Mouse (Mus musculus) ovary, adult 18-20 months (tissue): ENCODE measurements around the gene Sbno2.
A peak's percentile ranks its signal among the peaks of the same experiment; 100 is the strongest.
"Not testable (repeated sequence)": the region's sequence is repeated elsewhere in the genome, so short reads cannot be mapped to it uniquely, and the experiment has no call there.

Experiments used
- DNase-seq: peaks from one replicate; pipeline ENCODE4 v3.0.0; 2022; ENCODE audit warnings: low spot score, mixed read lengths

The Sbno2 gene

GRCm38 (mm10) chr10:80056976-80057682 is 48.2 kb downstream of the Sbno2 start:
- DNase-seq = no peak

DNA sequence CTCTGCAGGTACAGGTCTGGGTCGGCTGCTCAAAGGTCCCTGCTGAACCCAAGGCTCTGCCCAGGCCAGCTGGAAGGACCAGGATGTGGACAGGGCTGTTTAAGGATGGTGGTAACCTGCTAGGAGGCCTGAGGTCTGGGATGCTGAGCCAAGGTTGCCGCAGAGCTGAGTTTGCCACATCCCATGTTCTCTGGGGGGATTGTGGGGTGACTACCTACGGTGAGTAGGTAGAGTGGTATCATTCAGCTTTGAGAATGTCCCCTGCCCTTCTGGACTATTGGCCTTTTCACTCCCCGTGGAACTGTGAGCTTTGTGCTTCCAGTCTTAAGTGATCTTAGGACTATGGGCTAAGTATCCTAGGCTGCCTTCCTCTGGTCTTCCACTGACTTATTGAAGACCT is 48.9 kb downstream of the Sbno2 start:
- DNase-seq = no peak

DNA sequence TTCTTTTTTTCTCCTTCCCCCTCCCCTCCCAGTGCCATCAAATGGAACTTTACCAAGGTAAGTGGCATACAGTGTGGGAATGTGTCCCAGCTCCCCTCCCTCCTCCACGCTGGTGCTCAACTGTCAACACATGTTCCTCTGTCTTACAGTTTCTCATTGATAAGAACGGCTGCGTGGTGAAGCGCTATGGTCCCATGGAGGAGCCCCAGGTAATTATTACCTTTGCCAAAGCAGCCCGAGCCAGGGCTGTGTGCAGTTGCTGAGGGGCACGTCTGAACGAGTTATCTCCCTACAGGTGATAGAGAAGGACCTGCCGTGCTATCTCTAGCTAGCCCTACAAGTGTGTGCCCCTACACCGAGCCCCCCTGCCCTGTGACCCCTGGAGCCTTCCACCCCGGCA is 49.5 kb downstream of the Sbno2 start:
- no peak for DNase-seq

DNA sequence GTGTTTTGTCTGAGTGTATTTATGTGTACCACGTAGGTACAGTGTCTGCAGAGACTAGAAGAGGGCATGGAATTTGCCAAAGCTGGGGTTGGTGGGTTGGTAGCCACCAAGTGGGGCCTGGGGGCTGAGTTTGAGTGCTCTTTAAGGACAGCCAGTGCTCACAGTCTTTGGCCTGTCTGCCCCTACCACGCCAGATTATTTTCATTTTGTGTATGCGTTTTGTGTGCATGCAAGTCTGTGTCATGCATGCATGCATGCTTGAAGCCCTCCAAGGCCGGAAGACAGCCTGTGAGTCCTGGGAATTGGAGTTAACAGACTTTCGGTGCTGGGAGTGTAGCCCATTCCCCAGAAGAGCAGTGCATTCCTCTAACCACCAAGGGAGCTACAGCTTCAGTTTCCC is 50.0 kb downstream of the Sbno2 start:
- DNase-seq = no peak

DNA sequence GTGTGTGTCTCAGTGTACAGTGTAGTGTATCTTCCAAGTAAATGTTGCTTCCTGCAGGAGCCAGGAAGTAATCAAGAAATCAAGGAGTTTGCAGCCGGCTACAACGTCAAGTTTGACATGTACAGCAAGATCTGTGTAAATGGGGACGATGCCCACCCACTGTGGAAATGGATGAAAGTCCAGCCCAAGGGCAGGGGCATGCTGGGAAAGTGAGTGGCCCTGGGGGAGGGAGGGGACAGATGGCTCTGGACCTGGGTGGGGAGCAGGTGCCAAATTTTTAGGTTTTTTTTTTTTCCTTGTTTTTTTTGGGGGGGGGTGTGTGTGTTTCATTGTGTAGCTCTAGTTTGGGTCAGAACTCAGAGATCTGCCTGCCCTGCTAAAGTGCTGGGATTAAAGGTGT is 50.5 kb downstream of the Sbno2 start:
- DNase-seq = not testable (repeated sequence)

DNA sequence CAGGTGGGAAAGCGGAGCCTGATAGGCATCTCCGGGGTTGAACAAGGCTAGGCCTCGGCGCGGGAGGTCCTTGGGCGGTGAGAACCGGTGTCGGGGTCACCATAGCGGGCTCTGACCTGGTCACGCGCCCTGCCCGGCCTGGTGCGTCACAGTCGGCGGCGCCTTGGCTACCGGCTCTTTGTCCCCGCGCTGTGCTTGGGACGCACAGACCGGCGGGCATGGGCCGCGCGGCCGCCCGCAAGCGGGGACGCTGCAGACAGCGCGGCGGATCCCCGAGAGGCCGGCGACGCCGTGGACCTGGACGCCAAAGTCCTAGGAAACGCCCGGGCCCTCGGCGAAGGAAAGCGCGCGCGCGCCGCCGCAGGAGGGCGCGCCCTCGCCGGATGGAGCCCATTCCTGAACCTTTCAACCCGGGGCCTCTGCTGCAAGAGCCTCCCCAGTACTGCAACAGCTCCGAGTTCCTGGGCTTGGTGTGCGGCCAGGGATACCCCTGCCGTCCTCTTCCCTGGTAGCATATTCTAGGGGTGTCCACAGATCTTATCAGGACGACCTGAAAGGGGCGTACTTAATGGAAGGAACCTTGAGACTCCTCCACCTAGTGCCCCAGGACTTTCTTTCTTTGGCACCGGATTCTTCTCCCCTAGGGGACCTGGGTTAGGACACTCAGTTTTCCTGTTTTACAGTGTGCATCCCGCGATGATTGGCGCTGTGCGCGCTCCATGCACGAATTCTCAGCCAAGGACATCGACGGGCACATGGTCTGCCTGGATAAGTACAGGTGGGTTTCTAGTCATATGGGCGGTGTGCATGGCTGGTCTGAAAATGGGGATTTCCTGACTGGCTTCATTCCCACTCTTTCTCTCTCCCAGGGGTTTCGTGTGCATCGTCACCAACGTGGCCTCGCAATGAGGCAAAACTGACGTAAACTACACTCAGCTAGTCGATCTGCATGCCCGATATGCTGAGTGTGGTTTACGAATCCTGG is 51.2 kb downstream of the Sbno2 start:
- no peak for DNase-seq

DNA sequence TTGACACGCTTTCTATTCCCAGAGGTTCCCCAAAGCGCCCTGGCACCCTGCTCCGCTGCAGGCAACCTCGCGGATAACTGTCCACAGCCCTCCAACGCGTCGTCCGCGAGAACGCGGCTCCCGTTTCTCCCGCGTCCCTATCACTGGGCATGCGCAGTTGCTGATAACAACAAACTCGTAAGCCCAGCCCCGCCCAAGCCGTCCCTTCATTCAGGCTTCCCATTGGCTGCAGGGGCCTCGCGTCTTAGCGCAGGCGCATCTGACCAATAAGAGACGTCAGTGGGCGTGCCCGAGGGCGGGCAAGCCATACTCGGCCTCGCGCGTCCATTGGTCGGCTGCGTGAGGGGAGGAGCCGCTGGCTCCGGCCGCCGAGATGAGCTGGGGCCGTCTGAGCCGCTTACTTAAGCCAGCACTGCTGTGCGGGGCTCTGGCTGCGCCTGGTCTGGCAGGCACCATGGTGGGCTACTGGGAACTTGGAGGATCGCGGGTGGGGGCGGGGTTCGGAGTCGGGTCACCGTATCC is 52.1 kb downstream of the Sbno2 start:
- peak; percentile 100 for DNase-seq

DNA sequence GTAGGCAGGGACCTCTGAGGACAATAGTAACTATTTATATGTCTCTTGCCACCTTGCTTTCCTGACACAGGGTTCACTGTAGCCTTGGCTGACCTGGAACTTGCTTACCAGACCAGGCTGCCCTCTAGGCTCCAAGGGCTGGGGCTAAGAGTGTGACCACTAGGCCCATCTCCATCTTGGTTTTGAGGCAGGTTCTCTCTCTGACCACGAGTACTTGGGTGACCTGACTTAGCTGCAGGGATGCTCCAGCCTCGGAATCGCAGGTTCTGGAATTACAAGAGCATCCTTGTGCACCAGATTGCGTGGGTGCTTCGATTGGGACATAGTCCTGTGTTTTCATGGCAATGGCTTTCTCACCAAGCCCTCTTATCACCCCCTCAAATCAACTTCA is 53.0 kb downstream of the Sbno2 start:
- DNase-seq = no peak

DNA sequence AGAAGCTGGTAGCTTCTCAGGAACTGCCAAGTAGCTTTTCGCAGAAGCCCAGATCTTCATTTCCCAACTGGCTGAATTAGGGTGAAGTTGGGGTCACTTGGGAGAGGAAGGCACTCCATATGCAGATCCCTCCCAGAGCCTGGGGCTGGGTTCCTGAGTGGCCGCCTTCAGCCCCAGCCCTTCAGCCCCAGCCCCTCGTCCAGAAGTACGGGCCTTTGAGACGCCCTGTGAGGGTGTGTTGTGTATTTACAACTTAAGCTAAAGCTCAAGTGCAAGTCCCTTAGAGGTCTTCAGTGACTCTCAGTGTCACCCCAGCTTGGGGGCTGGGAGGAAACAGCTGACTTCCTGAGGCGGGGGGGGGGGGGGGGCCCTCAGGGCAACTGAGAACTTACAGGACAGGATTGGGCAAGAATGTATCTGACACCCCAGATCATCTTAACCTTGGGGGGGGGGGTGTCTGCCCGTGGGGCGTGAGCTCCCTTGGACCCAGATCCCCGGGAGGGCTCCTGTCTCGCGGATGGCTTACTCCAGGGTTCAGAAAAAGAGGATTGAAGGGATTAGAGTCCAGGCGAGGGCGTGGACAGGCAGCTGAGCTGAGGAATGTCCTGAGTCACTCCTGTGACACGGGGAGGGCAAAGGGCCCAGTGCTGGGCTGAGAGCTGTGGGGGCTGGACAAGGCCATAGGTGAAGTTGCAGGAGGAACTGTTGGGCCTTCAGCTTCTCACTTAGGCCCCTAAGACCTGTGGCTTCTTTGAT is 53.6 kb downstream of the Sbno2 start:
- DNase-seq = no peak

- DNase-seq = no peak
Observed at GRCm38 (mm10) chr10:80050885-80051617, 54.3 kb downstream of the Sbno2 start.

DNA sequence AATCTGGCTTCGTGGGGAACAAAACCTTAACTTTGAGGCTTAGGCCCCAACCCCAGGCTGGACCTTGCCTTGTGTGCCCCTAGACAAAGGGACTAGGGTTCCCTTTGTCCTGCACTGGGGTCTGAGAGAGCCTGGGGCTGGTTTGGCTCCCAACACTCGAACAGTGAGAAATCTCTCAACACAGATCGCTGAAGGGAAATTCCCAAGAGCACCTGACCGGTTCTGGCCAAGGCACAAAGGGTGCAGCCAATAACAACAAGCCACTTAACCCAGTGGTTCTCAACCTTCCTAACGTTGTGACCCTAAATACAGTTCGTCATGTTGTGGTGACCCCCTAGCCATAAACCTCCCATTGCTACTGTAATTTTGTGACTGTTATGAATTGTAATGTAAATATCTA is 55.1 kb downstream of the Sbno2 start:
- no peak for DNase-seq

DNA sequence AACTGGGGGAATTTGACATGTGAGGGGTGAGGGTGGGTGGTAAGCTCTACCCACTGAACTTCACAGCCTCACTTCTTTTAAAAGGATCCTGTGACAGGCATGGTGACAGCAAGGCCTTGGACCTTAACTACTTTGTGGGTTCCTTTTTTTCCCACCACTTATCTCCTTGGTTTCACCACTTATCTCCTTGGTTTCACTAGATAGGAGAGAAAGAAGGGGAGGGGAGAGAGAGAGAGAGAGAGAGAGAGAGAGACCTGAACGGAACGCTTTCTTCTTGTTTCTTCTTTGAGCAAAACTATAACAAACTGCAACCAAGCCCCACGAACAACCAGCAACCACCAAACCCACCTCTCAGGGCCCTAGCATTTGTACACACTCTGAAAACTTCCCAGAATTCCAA is 56.5 kb downstream of the Sbno2 start:
- no peak for DNase-seq

DNA sequence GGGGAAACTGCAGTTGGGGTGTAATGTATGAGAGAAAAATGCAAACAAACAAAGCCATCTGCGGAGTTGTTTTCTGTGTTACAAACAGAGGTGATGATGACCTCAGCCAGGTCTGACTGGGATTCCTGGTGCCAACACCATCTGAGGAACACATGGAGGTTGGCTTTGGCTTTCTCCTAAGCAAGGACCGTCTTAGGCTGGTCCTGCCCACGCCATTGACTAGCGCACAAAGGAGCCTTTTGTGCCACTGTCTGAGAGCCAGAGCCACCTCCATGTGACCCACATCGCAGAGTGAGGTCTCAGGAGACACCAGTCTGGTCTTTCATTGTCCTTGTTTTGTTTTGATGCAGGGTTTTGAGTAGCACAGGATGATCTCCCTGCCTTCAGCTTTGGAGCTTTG is 57.0 kb downstream of the Sbno2 start:
- no peak for DNase-seq

DNA sequence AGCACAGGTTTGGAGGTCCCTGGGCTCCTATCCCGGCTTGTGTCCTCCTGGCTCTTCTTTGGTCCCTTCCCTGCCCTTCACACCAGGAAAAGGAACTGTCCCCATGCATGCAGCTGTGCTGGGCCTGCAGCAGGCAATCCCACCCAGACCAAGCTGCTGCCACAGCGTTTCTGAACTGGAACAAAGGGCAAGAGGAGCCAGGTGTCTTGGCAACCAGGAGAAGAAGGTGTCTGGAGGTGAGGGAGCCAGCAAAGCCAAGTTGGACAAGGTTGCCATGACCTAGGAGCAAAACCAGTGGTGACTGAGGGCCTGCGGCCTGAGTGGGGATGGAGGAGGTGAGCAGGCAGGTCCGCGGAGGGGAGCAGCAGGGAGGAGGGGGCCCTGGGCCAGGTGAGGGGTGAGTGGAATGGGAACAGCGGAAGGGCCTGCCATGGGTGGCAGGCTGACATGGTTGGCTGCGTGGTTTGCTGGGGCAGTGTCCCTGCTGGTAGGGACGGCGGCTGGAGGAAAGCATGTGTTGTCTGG is 58.3 kb downstream of the Sbno2 start, which contains the start of gene Gpx4:
Gpx4 (plus strand) TSS at position 126 of the 525 bp plus-strand sequence.
- DNase-seq = no peak

GRCm38 (mm10) chr10:80045766-80046165 is 59.6 kb downstream of the Sbno2 start:
- no peak for DNase-seq

GRCm38 (mm10) chr10:80045364-80045763 is 60.0 kb downstream of the Sbno2 start:
- not testable (repeated sequence) for DNase-seq

GRCm38 (mm10) chr10:80044087-80044486 is 61.3 kb downstream of the Sbno2 start:
- no peak for DNase-seq

DNA sequence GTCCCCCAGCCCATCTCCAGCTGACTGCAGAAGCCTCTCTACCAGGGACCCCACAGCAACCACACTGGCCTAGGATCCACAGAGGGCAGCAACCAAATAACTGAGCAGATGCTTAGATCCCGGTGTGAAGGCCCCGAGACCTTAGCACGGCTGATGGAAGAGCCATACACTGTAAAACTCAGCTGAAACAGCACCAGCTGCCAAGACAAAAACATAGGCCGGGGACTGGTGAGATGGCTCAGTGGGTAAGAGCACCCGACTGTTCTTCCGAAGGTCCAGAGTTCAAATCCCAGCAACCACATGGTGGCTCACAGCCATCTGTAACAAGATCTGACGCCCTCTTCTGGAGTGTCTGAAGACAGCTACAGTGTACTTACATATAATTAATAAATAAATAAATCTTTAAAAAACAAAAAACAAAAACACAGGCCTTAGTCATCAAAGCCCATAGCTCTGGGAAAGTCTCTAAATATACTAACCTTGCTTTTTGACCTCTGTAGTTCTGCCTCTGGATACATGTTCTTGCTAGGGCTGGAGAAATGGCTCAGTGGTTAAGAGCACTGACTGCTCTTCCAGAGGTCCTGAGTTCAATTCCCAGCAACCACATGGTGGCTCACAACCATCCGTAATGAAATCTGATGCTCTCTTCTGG is 63.8 kb downstream of the Sbno2 start:
- DNase-seq = not testable (repeated sequence)

- DNase-seq = peak; percentile 98
Observed at GRCm38 (mm10) chr10:80039559-80039979, 65.8 kb downstream of the Sbno2 start, which contains the start of gene Polr2e. Gene Polr2e, minus strand, starts transcription at chr10:80039795.

DNA sequence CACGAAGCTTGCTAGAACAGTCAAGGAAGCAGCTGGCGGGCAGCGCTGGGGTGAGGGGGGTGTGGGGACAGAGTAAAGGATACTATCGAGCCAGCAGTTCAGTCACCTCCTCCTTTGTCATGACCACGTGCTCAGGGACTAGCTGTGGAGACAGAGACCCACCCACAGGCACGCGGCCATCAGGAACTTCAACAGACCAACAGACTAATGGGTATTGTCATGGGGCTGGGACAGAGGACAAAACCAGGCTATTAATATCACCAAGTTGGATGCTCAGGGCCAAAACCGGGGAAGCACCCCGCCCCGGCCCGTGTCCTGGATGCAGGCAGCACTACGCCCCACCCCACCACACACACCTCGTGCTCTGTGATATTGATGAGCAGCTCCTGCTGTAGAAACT is 68.5 kb downstream of the Sbno2 start:
- no peak for DNase-seq
